Mouse (Mus musculus): ENCODE results near the gene Megf11. TPM values are rescaled to one million over a fixed set of nuclear protein-coding genes. Genes with fewer than 3 reads are reported as not detected.

Gene Megf11
- total and polyA plus RNA-seq, 3 experiments: 0.33 to 2.0 (median 1.6) TPM

- Histone ChIP-seq H3K9ac (ENCODE audit: low read depth, low read length) (no peak overlapping the region), H3K79me2 (replicated peaks; ENCODE audit: control insufficient read depth, insufficient read depth, low read length) (no peaks in the 10 kb centered on the region), H3K27ac (no peak overlapping the region), H3K27me3 (ENCODE audit: control insufficient read depth, insufficient read depth, low read length) (no peaks in the 10 kb centered on the region), H3K36me3 (ENCODE audit: control insufficient read depth, insufficient read depth, low read length) (no peaks in the 10 kb centered on the region), H3K4me3 (no peak overlapping the region), H3K4me1 (ENCODE audit: control insufficient read depth, insufficient read depth, low read length) (no peaks in the 10 kb centered on the region)
- WGBS: 88% methylated on average over 1 of the region's 1 CpGs
- intact Hi-C loops (cut with DNase I): no loop called here
- no peak for DNase-seq
- no peak for TF ChIP-seq EP300 (IDR thresholded peaks at IDR 0.05; ENCODE audit: insufficient read depth, low read depth, low read length)
- no peak for TF ChIP-seq CTCF (IDR thresholded peaks at IDR 0.05)
- no peak for TF ChIP-seq POLR2A (IDR thresholded peaks at IDR 0.05; ENCODE audit: insufficient read depth, low read depth, low read length)
These were observed 265.8 kb downstream of the Megf11 start for GRCm38 (mm10) chr9:64651181-64651580.

- no peak overlapping the region for H3K27ac ChIP-seq
- H3K4me3 ChIP-seq: no peak overlapping the region
- TF ChIP-seq EP300 (IDR thresholded peaks at IDR 0.05; ENCODE audit: insufficient read depth, low read depth, low read length): no peak
- TF ChIP-seq CTCF (IDR thresholded peaks at IDR 0.05): no peak
- TF ChIP-seq POLR2A (IDR thresholded peaks at IDR 0.05; ENCODE audit: insufficient read depth, low read depth, low read length): no peak
- H3K36me3 ChIP-seq (ENCODE audit: control insufficient read depth, insufficient read depth, low read length): no peaks in the 10 kb centered on the region
- DNase-seq: no peak
- H3K79me2 ChIP-seq (replicated peaks; ENCODE audit: control insufficient read depth, insufficient read depth, low read length): no peaks in the 10 kb centered on the region
- intact Hi-C loops (cut with DNase I): no loop called here
- H3K9ac ChIP-seq (ENCODE audit: low read depth, low read length): no peak overlapping the region
- no peaks in the 10 kb centered on the region for H3K27me3 ChIP-seq (ENCODE audit: control insufficient read depth, insufficient read depth, low read length)
- WGBS: 11% methylated on average over 4 of the region's 4 CpGs
- H3K4me1 ChIP-seq (ENCODE audit: control insufficient read depth, insufficient read depth, low read length): no peaks in the 10 kb centered on the region
These were observed 266.3 kb downstream of the Megf11 start for GRCm38 (mm10) chr9:64651689-64652088.

- WGBS: 37% methylated on average over 2 of the region's 2 CpGs
- intact Hi-C loops (cut with DNase I): no loop called here
- H3K27me3 ChIP-seq (ENCODE audit: control insufficient read depth, insufficient read depth, low read length): no peaks in the 10 kb centered on the region
- no peaks in the 10 kb centered on the region for H3K79me2 ChIP-seq (replicated peaks; ENCODE audit: control insufficient read depth, insufficient read depth, low read length)
- no peaks in the 10 kb centered on the region for H3K4me1 ChIP-seq (ENCODE audit: control insufficient read depth, insufficient read depth, low read length)
- no peak for DNase-seq
- no peak overlapping the region for H3K27ac ChIP-seq
- no peak overlapping the region for H3K4me3 ChIP-seq
- no peaks in the 10 kb centered on the region for H3K36me3 ChIP-seq (ENCODE audit: control insufficient read depth, insufficient read depth, low read length)
- no peak overlapping the region for H3K9ac ChIP-seq (ENCODE audit: low read depth, low read length)
- TF ChIP-seq POLR2A (IDR thresholded peaks at IDR 0.05; ENCODE audit: insufficient read depth, low read depth, low read length): no peak
- no peak for TF ChIP-seq CTCF (IDR thresholded peaks at IDR 0.05)
- TF ChIP-seq EP300 (IDR thresholded peaks at IDR 0.05; ENCODE audit: insufficient read depth, low read depth, low read length): no peak
These were observed 266.7 kb downstream of the Megf11 start for GRCm38 (mm10) chr9:64652138-64652537.

- no peak for DNase-seq
- no peaks in the 10 kb centered on the region for H3K4me1 ChIP-seq (ENCODE audit: control insufficient read depth, insufficient read depth, low read length)
- H3K4me3 ChIP-seq: no peak overlapping the region
- intact Hi-C loops (cut with DNase I): no loop called here
- no peaks in the 10 kb centered on the region for H3K36me3 ChIP-seq (ENCODE audit: control insufficient read depth, insufficient read depth, low read length)
- H3K27me3 ChIP-seq (ENCODE audit: control insufficient read depth, insufficient read depth, low read length): no peaks in the 10 kb centered on the region; the same call in 1 of the 2 replicates
- H3K9ac ChIP-seq (ENCODE audit: low read depth, low read length): no peak overlapping the region
- no peak overlapping the region for H3K27ac ChIP-seq
- TF ChIP-seq CTCF (IDR thresholded peaks at IDR 0.05) (no peak), POLR2A (IDR thresholded peaks at IDR 0.05; ENCODE audit: insufficient read depth, low read depth, low read length) (no peak), EP300 (IDR thresholded peaks at IDR 0.05; ENCODE audit: insufficient read depth, low read depth, low read length) (no peak)
- 60% methylated on average over 10 of the region's 10 CpGs for WGBS
- H3K79me2 ChIP-seq (replicated peaks; ENCODE audit: control insufficient read depth, insufficient read depth, low read length): no peaks in the 10 kb centered on the region
These were observed 267.5 kb downstream of the Megf11 start for GRCm38 (mm10) chr9:64652841-64653361.

GRCm38 (mm10) chr9:64654723-64655122 lies 269.3 kb downstream of the Megf11 start:
- no peaks in the 10 kb centered on the region for H3K36me3 ChIP-seq (ENCODE audit: control insufficient read depth, insufficient read depth, low read length)
- H3K79me2 ChIP-seq (replicated peaks; ENCODE audit: control insufficient read depth, insufficient read depth, low read length): no peaks in the 10 kb centered on the region
- intact Hi-C loops (cut with DNase I): no loop called here
- no peaks in the 10 kb centered on the region for H3K4me1 ChIP-seq (ENCODE audit: control insufficient read depth, insufficient read depth, low read length)
- H3K27ac ChIP-seq: no peak overlapping the region
- WGBS: 92% methylated on average over 10 of the region's 10 CpGs
- DNase-seq: no peak
- TF ChIP-seq POLR2A (IDR thresholded peaks at IDR 0.05; ENCODE audit: insufficient read depth, low read depth, low read length): no peak
- TF ChIP-seq CTCF (IDR thresholded peaks at IDR 0.05): no peak
- no peak for TF ChIP-seq EP300 (IDR thresholded peaks at IDR 0.05; ENCODE audit: insufficient read depth, low read depth, low read length)
- no peak overlapping the region for H3K4me3 ChIP-seq
- H3K27me3 ChIP-seq (ENCODE audit: control insufficient read depth, insufficient read depth, low read length): no peaks in the 10 kb centered on the region; the same call in 1 of the 2 replicates
- H3K9ac ChIP-seq (ENCODE audit: low read depth, low read length): no peak overlapping the region

GRCm38 (mm10) chr9:64656613-64657012 lies 271.2 kb downstream of the Megf11 start:
- DNase-seq: no peak
- intact Hi-C loops (cut with DNase I): no loop called here
- 90% methylated on average over 5 of the region's 5 CpGs for WGBS

More at GRCm38 (mm10) chr9:64656613-64657012, 271.2 kb downstream of the Megf11 start:
- H3K36me3 ChIP-seq (ENCODE audit: control insufficient read depth, insufficient read depth, low read length): no peaks in the 10 kb centered on the region
- TF ChIP-seq EP300 (IDR thresholded peaks at IDR 0.05; ENCODE audit: insufficient read depth, low read depth, low read length) (no peak), POLR2A (IDR thresholded peaks at IDR 0.05; ENCODE audit: insufficient read depth, low read depth, low read length) (no peak), CTCF (IDR thresholded peaks at IDR 0.05) (no peak)
- no peaks in the 10 kb centered on the region; the same call in 1 of the 2 replicates for H3K27me3 ChIP-seq (ENCODE audit: control insufficient read depth, insufficient read depth, low read length)
- H3K27ac ChIP-seq: no peak overlapping the region
- no peaks in the 10 kb centered on the region for H3K79me2 ChIP-seq (replicated peaks; ENCODE audit: control insufficient read depth, insufficient read depth, low read length)
- H3K4me1 ChIP-seq (ENCODE audit: control insufficient read depth, insufficient read depth, low read length): no peaks in the 10 kb centered on the region
- no peak overlapping the region for H3K4me3 ChIP-seq
- H3K9ac ChIP-seq (ENCODE audit: low read depth, low read length): no peak overlapping the region
